Mouse (Mus musculus) Patski (cell line): ENCODE measurements at regions not wholly inside any gene's neighbourhood (a gene's known extent, or its start where the extent isn't known, plus 50 kb on each side); places are given as distances from the start of the nearest gene placed in this dataset.
A peak's percentile ranks its signal among the peaks of the same experiment; 100 is the strongest.
"Not testable (repeated sequence)": the region's sequence is repeated elsewhere in the genome, so short reads cannot be mapped to it uniquely, and the experiment has no call there.

Experiments
- ATAC-seq: fragments of 100-300 bp; one replicate; pipeline ENCODE4 v1.8.0; 2021
- CTCF ChIA-PET: fragments of 350-600 bp; sonication (Branson Sonifier 250); formaldehyde crosslinking; loops from one replicate; lab custom pipeline; 2022; ENCODE audit warnings: inconsistent platforms; lab: Charles Lee
- POLR2A ChIA-PET: fragments of 350-600 bp; sonication (Branson Sonifier 250); formaldehyde crosslinking; loops from one replicate; lab custom pipeline; 2022; ENCODE audit warnings: antibody characterized with exemption, inconsistent platforms; lab: Charles Lee
- DNase-seq: peaks from one replicate; pipeline ENCODE4 v3.0.0-alpha.2; 2011; ENCODE audit warnings: low read depth, low spot score
- H3K27me3 ChIP-seq: fragments of 371-371 bp; one replicate; pipeline ENCODE4 v1.5.1; 2021
- CTCF ChIP-seq: fragments of 100-300 bp; IDR thresholded peaks from one replicate; pipeline ENCODE4 v1.5.1; 2021
- in situ Hi-C: fragments of 300-500 bp; cut with MboI; formaldehyde crosslinking; loops from 3 replicates; pipeline ENCODE4 v1.11.1; 2018; ENCODE audit warnings: low pct_unique_long_range_greater_than_20kb, mixed read lengths

DNA sequence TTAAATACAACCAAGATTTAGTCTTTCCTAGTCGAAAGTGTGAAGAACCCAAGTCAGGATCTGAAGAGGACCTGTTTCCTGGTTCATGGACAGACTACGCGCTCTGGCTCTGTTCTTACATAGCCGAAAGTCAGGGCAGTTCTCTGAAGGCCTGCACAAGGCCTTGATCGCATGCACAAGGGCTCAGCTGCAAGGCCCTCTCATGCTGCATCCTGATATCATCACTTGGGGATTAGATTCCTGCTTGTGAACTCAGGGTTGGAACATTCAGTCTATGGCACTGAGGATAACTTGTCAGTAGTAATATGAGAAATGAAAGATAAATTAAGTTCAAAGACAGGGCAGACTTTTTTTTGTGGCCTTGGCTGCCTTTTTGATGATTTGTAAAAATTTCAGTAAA, 789.9 kb upstream of the 4930452B06Rik start:
- CTCF ChIA-PET: no interaction called here
- in situ Hi-C loops: no loop called here
- no peak for TF ChIP-seq CTCF
- DNase-seq (no peak), ATAC-seq (no peak)
- POLR2A ChIA-PET: no interaction called here
- H3K27me3 ChIP-seq: no peaks in the 10 kb centered on the region

DNA sequence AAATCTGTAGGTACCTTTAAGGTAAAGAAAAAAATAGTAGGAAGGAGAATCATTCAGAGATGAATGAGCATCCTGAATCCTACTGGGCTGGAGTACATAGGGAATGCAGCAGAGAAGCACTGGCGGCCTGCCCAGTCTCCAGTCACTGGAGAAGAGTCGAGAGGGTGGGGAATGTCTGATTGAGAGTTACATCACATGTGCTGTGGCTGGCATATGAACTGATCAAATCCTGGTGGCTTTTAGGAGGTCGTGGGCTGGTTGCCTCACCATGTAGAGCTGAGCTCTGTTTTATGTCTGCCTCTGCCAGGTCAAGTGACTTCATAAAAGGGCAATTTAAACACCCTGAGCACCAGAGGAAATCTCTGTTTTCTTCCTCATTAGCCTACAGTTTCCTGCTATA, 783.9 kb upstream of the 4930452B06Rik start:
- ATAC-seq (no peak), DNase-seq (no peak)
- ChIA-PET CTCF (interaction anchor here (1.0 kb wide), 1 partner anchor 18 kb away, joined by 3 read pairs; no protein-coding TSS in a partner anchor), POLR2A (no interaction called here)
- H3K27me3 ChIP-seq: no peaks in the 10 kb centered on the region
- in situ Hi-C loops: no loop called here
- TF ChIP-seq CTCF: no peak

DNA sequence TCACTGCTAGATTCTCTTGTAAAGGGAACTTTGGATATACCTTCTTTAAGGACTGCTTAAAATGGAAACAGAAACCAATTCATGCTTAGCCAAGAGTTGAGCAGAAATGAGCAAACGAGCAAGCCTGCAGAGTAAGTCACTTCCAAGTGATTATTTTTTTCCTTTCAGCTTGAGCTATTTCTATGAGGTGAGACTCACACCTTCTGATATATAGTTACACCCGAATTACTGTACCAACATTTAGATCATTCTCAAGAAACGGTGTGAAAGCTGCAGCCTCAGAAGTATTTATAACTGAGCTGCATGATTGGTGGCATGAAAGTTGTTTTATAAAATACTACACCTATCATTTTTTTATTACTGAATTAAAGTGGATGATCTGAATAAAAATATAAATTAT, 771.9 kb upstream of the 4930452B06Rik start:
- CTCF ChIA-PET: interaction anchor here (1.5 kb wide), 1 partner anchor 11 kb away, joined by 4 read pairs; no protein-coding TSS in a partner anchor
- no peak for TF ChIP-seq CTCF
- in situ Hi-C loops: no loop called here
- no peak for DNase-seq
- POLR2A ChIA-PET: no interaction called here
- ATAC-seq: no peak
- H3K27me3 ChIP-seq: no peaks in the 10 kb centered on the region

DNA sequence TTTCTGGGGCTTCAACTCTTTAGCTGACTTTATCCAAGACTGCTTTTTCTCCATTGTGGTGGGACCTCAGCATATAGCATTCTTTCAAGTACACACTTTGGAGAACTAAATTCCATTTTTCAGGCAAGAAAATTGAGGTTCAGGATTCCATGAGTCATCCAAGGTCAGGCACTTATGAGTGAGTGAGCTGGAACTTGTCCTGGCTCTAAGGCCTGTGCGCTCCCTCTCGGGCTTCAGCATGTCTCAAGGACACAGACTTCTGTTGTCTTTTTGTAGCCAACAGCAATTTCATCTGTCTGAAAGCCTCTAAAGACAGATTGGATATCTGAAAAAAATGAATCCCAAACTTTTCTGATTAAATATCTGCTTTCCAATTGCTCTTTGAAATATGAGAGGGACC, 769.1 kb upstream of the 4930452B06Rik start:
- ATAC-seq (no peak), DNase-seq (no peak)
- H3K27me3 ChIP-seq: no peaks in the 10 kb centered on the region
- in situ Hi-C loops: no loop called here
- CTCF ChIA-PET: no interaction called here
- POLR2A ChIA-PET: no interaction called here
- TF ChIP-seq CTCF: no peak

DNA sequence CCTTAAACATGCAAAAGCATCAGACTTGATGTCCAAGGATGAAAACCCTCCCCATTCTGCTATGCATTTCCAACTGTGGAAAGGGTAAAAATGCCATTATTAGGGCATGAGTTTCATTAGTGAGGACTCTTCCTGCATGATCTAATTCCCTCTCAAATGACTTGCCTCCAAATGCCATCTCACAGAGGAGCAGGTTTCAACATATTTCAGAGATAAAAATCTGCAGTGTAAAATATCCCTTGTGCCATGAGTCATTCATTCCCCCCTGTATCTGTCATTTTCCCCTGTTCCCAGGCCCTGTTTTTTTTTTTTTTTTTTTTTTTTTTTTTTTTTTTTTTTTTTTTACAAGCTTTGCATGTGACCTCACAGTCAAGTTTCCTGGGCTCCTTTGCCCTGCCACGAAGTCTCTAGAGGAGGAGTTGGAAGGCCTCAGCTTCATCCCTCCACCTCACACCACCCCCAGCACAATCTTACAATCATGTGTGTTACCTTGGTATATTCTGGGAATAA, 767.1 kb upstream of the 4930452B06Rik start:
- POLR2A ChIA-PET: no interaction called here
- DNase-seq (peak; percentile 47), ATAC-seq (peak; percentile 51)
- CTCF ChIA-PET: no interaction called here
- H3K27me3 ChIP-seq: no peaks in the 10 kb centered on the region
- in situ Hi-C loops: no loop called here
- no peak for TF ChIP-seq CTCF

DNA sequence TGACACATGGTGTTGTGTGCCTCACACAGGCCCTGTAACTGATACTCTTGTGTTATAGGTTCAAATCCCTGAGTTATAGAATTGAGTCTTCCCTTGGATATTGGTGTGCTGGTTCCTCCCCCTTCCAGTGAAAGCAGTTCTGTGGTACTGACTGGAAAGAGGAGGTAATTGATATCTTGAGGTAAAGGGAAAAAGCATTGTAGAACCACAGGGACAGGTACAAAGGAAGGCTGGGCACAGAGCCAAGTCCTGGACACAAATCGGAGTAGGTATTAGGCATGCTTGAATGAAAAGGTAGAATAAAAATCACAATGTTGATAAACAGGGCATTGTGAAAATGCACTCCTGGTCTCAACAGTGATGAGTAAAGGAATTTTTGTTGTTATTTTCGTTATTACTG, 765.8 kb upstream of the 4930452B06Rik start:
- in situ Hi-C loops: no loop called here
- no peaks in the 10 kb centered on the region for H3K27me3 ChIP-seq
- no peak for ATAC-seq

DNA sequence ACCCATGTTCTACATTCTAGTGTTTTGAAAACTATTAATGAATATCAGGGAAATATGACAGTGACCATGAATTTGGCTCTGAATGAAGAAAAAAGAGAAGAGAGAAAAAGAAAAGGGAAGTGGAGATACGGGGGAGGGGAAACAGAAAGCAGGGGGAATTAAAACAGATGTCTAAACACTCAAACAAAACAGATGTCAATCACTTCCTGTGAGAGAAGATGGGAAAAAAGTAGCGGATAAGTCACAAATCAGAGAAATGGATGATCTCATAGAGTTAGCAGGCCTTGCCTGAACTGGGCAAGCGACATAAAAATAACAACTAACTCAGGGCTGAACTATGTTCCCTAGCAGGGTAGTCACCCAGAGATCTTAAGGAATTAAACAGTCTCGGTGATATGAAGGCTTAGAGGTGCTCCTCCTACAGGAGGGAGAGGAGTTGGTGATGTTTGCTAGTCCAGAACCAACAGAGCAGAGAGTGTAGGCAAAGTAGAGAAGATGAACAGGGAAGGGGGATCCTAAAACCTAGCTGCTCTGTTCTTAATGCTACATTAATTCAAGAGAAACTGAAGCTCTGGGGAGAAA, 745.9 kb upstream of the 4930452B06Rik start:
- POLR2A ChIA-PET: no interaction called here
- TF ChIP-seq CTCF: no peak
- no peak for ATAC-seq
- no peak for DNase-seq
- no peaks in the 10 kb centered on the region for H3K27me3 ChIP-seq
- CTCF ChIA-PET: interaction anchor here (1.9 kb wide), 1 partner anchor 100 kb away, joined by 4 read pairs; no protein-coding TSS in a partner anchor
- in situ Hi-C loops: no loop called here

More for the DNA sequence above, 765.8 kb upstream of the 4930452B06Rik start:
- ChIA-PET POLR2A (no interaction called here), CTCF (interaction anchor here (1.0 kb wide), 1 partner anchor 39 kb away, joined by 3 read pairs; no protein-coding TSS in a partner anchor)
- DNase-seq: no peak
- TF ChIP-seq CTCF: no peak

DNA sequence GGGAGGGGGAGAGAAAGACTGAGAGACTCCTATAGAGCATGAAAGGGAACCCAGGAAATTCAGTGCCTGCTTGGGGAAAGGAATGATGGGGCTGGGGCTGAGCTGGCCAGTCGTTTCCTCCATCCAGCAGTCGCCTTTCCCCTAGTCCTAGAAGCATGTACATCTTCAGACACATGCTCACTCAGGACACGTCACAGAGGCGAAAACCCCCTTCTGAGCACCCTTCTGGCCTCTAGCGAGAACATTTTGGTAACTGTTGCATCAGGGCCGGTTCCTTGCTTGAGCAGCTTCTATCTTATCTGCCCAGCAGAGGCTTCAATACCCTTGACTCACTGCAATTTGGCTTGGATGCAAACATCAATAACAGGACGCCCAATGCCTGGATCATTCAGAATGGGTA, 737.6 kb upstream of the 4930452B06Rik start:
- ATAC-seq (no peak), DNase-seq (no peak)
- no peaks in the 10 kb centered on the region for H3K27me3 ChIP-seq
- ChIA-PET CTCF (interaction anchor here (1.2 kb wide), 1 partner anchor 27 kb away, joined by 3 read pairs; no protein-coding TSS in a partner anchor), POLR2A (no interaction called here)
- no peak for TF ChIP-seq CTCF
- in situ Hi-C loops: no loop called here

DNA sequence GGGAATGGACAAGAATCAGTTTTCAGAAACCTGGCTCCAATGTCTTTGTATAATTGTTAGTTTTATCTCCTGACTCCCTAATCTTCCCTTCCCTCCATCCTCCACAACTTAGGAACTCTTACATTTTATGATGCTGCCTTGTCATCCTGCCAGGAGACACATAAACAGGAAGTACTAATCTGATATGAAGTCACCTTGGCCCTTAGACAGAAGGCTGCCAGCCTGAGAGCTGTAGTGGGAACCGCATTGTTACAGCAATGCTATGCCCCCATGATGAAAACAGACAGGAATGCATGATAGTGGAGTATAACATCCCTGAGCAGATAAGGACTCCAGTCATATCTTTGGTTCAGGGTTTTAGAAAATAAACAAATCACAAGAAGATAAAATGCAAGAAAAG, 734.8 kb upstream of the 4930452B06Rik start:
- no peaks in the 10 kb centered on the region for H3K27me3 ChIP-seq
- DNase-seq: no peak
- ChIA-PET POLR2A (no interaction called here), CTCF (no interaction called here)
- in situ Hi-C loops: no loop called here
- TF ChIP-seq CTCF: no peak
- ATAC-seq: no peak

DNA sequence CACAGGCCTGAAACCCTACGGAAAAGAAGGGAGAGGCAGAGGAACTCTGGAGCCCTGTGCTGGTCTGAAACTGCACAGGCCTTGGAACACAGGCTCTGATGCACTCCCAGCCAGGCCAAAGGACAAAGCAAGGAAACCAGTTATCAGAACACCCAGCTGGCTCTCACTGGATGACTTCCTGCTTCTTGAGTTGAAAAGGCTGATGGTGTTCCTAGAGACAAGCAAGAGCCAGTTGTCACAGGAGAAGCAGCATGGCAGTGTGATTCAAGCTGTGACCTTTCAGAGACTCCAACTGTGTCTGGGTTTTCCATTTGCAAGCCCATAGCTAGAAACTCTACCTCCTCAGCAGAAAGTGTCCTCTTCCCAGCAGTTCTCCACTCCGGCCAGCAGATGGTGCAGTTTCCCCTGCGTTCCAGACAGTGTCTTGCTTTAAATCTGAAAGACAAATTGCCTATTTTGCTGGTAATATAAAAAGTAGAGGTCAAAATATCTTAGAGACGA, 727.3 kb upstream of the 4930452B06Rik start:
- POLR2A ChIA-PET: no interaction called here
- H3K27me3 ChIP-seq: no peaks in the 10 kb centered on the region
- ATAC-seq: no peak
- CTCF ChIA-PET: interaction anchor here (0.9 to 1.7 kb wide), 4 partner anchors 39 to 1937 kb away, joined by 3 read pairs; no protein-coding TSS in a partner anchor
- in situ Hi-C loops: loop anchor here (25.0 kb wide), 1 partner anchor 1919 kb away; no protein-coding TSS in a partner anchor
- TF ChIP-seq CTCF: peak; percentile 96
- DNase-seq: peak; percentile 15

DNA sequence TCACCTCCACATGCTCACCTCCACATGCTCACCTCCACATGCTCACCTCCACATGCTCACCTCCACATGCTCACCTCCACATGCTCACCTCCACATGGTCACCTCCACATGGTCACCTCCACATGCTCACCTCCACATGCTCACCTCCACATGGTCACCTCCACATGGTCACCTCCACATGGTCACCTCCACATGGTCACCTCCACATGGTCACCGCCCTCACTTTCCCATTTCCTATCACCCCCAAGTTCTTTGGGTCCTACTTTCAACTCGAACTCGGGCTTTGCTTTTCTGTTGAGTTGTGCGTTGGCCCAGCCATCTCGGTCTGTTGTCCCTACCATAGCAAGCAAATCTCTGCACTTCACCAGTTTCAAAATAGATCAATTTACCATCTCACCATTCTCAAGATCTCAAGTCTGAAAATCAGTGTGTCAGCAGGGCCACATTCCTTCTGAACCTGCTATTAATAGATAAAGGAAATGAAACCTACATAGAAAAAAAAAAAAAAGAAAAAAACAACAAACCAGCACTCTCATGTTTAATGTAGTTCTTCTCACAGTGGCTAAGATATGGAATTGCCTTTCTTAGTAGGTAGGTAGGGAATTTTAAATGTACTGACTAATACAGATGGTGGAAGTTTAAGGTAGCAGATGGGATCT, 724.0 kb upstream of the 4930452B06Rik start:
- POLR2A ChIA-PET, DNase-seq, ATAC-seq, CTCF ChIA-PET, H3K27me3 ChIP-seq: not testable (repeated sequence)
- in situ Hi-C loops: loop anchor here (25.0 kb wide), 1 partner anchor 1922 kb away; no protein-coding TSS in a partner anchor
